Mouse (Mus musculus) stomach, embryonic 14.5 days (tissue): Measurements from ENCODE around the gene Ppp2r1b. TPM values are rescaled to one million over a fixed set of nuclear protein-coding genes. Genes with fewer than 3 reads are reported as not detected.

ENCODE experiments used
- ATAC-seq: fragments of 200-750 bp; cut with Nextera tagmentation; 2 replicates; pipeline ENCODE4 v1.8.0; 2017; ENCODE audit warnings: low read depth, moderate TSS enrichment; ENCODE audit not compliant: insufficient number of reproducible peaks, insufficient read depth, low FRiP score
- H3K27ac ChIP-seq: fragments of 300-500 bp; sonication (generic); 2 replicates; pipeline ENCODE4 v1.5.1; 2014; ENCODE audit warnings: mild to moderate bottlenecking, low read length, moderate library complexity, mixed read lengths
- H3K27me3 ChIP-seq: fragments of 300-500 bp; sonication (generic); 2 replicates; pipeline ENCODE4 v1.6.1; 2014; ENCODE audit warnings: low read length, control low read depth, mixed read lengths; ENCODE audit not compliant: control insufficient read depth, insufficient read depth
- H3K36me3 ChIP-seq: fragments of 300-500 bp; sonication (generic); 2 replicates; pipeline ENCODE4 v1.6.1; 2014; ENCODE audit warnings: mild to moderate bottlenecking, control low read depth, low read length, moderate library complexity, mixed read lengths; ENCODE audit not compliant: control insufficient read depth, insufficient read depth
- H3K4me1 ChIP-seq: fragments of 300-500 bp; sonication (generic); 2 replicates; pipeline ENCODE4 v1.6.1; 2014; ENCODE audit warnings: low read length, control low read depth, mixed read lengths; ENCODE audit not compliant: control insufficient read depth, insufficient read depth
- H3K4me2 ChIP-seq: fragments of 300-500 bp; sonication (generic); replicated peaks from 2 replicates; pipeline ENCODE4 v1.6.1; 2014; ENCODE audit warnings: low read depth, low read length, control low read depth
- H3K4me3 ChIP-seq: fragments of 300-500 bp; sonication (generic); 2 replicates; pipeline ENCODE4 v1.5.1; 2014; ENCODE audit warnings: low read depth, low read length, control low read depth
- H3K9ac ChIP-seq: fragments of 300-500 bp; sonication (generic); replicated peaks from 2 replicates; pipeline ENCODE4 v1.6.1; 2014; ENCODE audit warnings: low read depth, mild to moderate bottlenecking, control low read depth, low read length, moderate library complexity, mixed read lengths
- H3K9me3 ChIP-seq: fragments of 300-500 bp; sonication (generic); 2 replicates; pipeline ENCODE4 v1.6.1; 2016; ENCODE audit warnings: low read depth, low read length, control low read depth; ENCODE audit not compliant: control insufficient read depth
- WGBS: fragments of 180-500 bp; shearing (Covaris S2); extraction: QIAGEN DNeasy Blood & Tissue Kit; methylation state at CpG from one replicate; pipeline ENCODE4 v1.1.7; 2014; 5-methylcytosine and 5-hydroxymethylcytosine counted together
- polyA plus RNA-seq: library from polyadenylated mRNA; unstranded; fragments of >200 nt; fragmentation: Nextera tagmentation; extraction: Ambion mirVana; gene quantifications from 2 replicates; pipeline ENCODE4 v1.2.1, GENCODE M21; 2014

Ppp2r1b gene
- polyA plus RNA-seq, 1 experiment from 2014 or later: 73.1 TPM

GRCm38 (mm10) chr9:50920933-50921895 lies 76.1 kb downstream of the Ppp2r1b start:
- H3K9ac ChIP-seq: no peak overlapping the region
- H3K9me3 ChIP-seq: no peaks in the 10 kb centered on the region
- no peaks in the 10 kb centered on the region for H3K36me3 ChIP-seq
- 64% methylated on average over 3 of the region's 3 CpGs for WGBS
- no peak overlapping the region for H3K4me2 ChIP-seq
- no peaks in the 10 kb centered on the region for H3K4me1 ChIP-seq
- ATAC-seq: no peak
- H3K4me3 ChIP-seq: no peak overlapping the region
- no peaks in the 10 kb centered on the region for H3K27me3 ChIP-seq
- no peak overlapping the region for H3K27ac ChIP-seq

GRCm38 (mm10) chr9:50922363-50923153 lies 77.5 kb downstream of the Ppp2r1b start:
- no peak overlapping the region for H3K4me2 ChIP-seq
- H3K9me3 ChIP-seq: no peaks in the 10 kb centered on the region
- no peak overlapping the region for H3K9ac ChIP-seq
- H3K27ac ChIP-seq: no peak overlapping the region
- no peaks in the 10 kb centered on the region for H3K36me3 ChIP-seq
- no peak for ATAC-seq
- H3K4me3 ChIP-seq: no peak overlapping the region
- 64% methylated on average over 5 of the region's 5 CpGs for WGBS
- no peaks in the 10 kb centered on the region for H3K27me3 ChIP-seq
- H3K4me1 ChIP-seq: no peaks in the 10 kb centered on the region

GRCm38 (mm10) chr9:50924454-50924853 lies 79.4 kb downstream of the Ppp2r1b start:
- Histone ChIP-seq H3K9me3 (no peaks in the 10 kb centered on the region), H3K4me3 (no peak overlapping the region), H3K36me3 (no peaks in the 10 kb centered on the region), H3K27me3 (no peaks in the 10 kb centered on the region), H3K4me2 (no peak overlapping the region), H3K4me1 (no peaks in the 10 kb centered on the region), H3K9ac (no peak overlapping the region), H3K27ac (no peak overlapping the region)
- no peak for ATAC-seq

- no peak overlapping the region for H3K27ac ChIP-seq
- H3K36me3 ChIP-seq: no peaks in the 10 kb centered on the region
- no peaks in the 10 kb centered on the region for H3K9me3 ChIP-seq
- H3K27me3 ChIP-seq: no peaks in the 10 kb centered on the region
- ATAC-seq: no peak
- H3K9ac ChIP-seq: no peak overlapping the region
- WGBS: 73% methylated on average over 4 of the region's 4 CpGs
- H3K4me3 ChIP-seq: no peak overlapping the region
- no peaks in the 10 kb centered on the region for H3K4me1 ChIP-seq
- no peak overlapping the region for H3K4me2 ChIP-seq
Measured at GRCm38 (mm10) chr9:50925801-50926200, 80.7 kb downstream of the Ppp2r1b start.

GRCm38 (mm10) chr9:50929986-50930385 lies 84.9 kb downstream of the Ppp2r1b start:
- H3K9ac ChIP-seq: no peak overlapping the region
- no peaks in the 10 kb centered on the region for H3K4me1 ChIP-seq
- H3K27me3 ChIP-seq: no peaks in the 10 kb centered on the region
- ATAC-seq: no peak
- H3K36me3 ChIP-seq: no peaks in the 10 kb centered on the region; the same call in 1 of the 2 replicates
- H3K27ac ChIP-seq: no peak overlapping the region
- H3K4me3 ChIP-seq: no peak overlapping the region
- no peaks in the 10 kb centered on the region for H3K9me3 ChIP-seq
- no peak overlapping the region for H3K4me2 ChIP-seq

- H3K27ac ChIP-seq: no peak overlapping the region
- no peak overlapping the region for H3K4me2 ChIP-seq
- no peak overlapping the region for H3K9ac ChIP-seq
- H3K27me3 ChIP-seq: no peaks in the 10 kb centered on the region
- H3K36me3 ChIP-seq: no peaks in the 10 kb centered on the region
- WGBS: 70% methylated on average over 3 of the region's 3 CpGs
- no peaks in the 10 kb centered on the region for H3K4me1 ChIP-seq
- no peak overlapping the region for H3K4me3 ChIP-seq
- no peaks in the 10 kb centered on the region for H3K9me3 ChIP-seq
- ATAC-seq: no peak
Measured at GRCm38 (mm10) chr9:50941804-50942401, 96.8 kb downstream of the Ppp2r1b start.

- H3K9ac ChIP-seq: no peak overlapping the region
- no peaks in the 10 kb centered on the region for H3K9me3 ChIP-seq
- no peak overlapping the region for H3K4me2 ChIP-seq
- WGBS: 89% methylated on average over 2 of the region's 2 CpGs
- no peak overlapping the region for H3K27ac ChIP-seq
- H3K4me1 ChIP-seq: no peaks in the 10 kb centered on the region
- no peaks in the 10 kb centered on the region for H3K36me3 ChIP-seq
- H3K27me3 ChIP-seq: no peaks in the 10 kb centered on the region
- ATAC-seq: no peak
- no peak overlapping the region for H3K4me3 ChIP-seq
Measured at GRCm38 (mm10) chr9:50942711-50943110, 97.6 kb downstream of the Ppp2r1b start.
